Mouse (Mus musculus) heart, embryonic 16.5 days (tissue): Measurements from ENCODE around the gene Ccsap. TPM values are rescaled to one million over a fixed set of nuclear protein-coding genes. Genes with fewer than 3 reads are reported as not detected.
A peak's percentile ranks its signal among the peaks of the same experiment; 100 is the strongest.

Experiments
- ATAC-seq: fragments of 200-750 bp; cut with Nextera tagmentation; replicated peaks from 2 replicates; pipeline ENCODE4 v1.8.0; 2017; ENCODE audit warnings: moderate number of reproducible peaks; ENCODE audit not compliant: insufficient read depth, low FRiP score; ENCODE audit errors: extremely low read depth
- H3K27ac ChIP-seq: fragments of 300-500 bp; sonication (generic); 2 replicates; pipeline ENCODE4 v1.5.1; 2014; ENCODE audit warnings: mild to moderate bottlenecking, low read length, control low read depth, moderate library complexity
- H3K27me3 ChIP-seq: fragments of 300-500 bp; sonication (generic); 2 replicates; pipeline ENCODE4 v1.6.1; 2014; ENCODE audit warnings: low read length, mixed read lengths; ENCODE audit not compliant: control insufficient read depth, insufficient read depth
- H3K36me3 ChIP-seq: fragments of 300-500 bp; sonication (generic); 2 replicates; pipeline ENCODE4 v1.6.1; 2014; ENCODE audit not compliant: control insufficient read depth, insufficient read depth
- H3K4me1 ChIP-seq: fragments of 300-500 bp; sonication (generic); 2 replicates; pipeline ENCODE4 v1.6.1; 2014; ENCODE audit warnings: low read length, mixed read lengths; ENCODE audit not compliant: control insufficient read depth, insufficient read depth
- H3K4me2 ChIP-seq: fragments of 300-500 bp; sonication (generic); 2 replicates; pipeline ENCODE4 v1.6.1; 2014; ENCODE audit warnings: low read depth, mild to moderate bottlenecking, control low read depth, low read length
- H3K4me3 ChIP-seq: fragments of 300-500 bp; sonication (generic); 2 replicates; pipeline ENCODE4 v1.5.1; 2014; ENCODE audit warnings: mild to moderate bottlenecking, control low read depth, low read length
- H3K9ac ChIP-seq: fragments of 300-500 bp; sonication (generic); 2 replicates; pipeline ENCODE4 v1.6.1; 2014; ENCODE audit warnings: low read length, control low read depth
- H3K9me3 ChIP-seq: fragments of 300-500 bp; sonication (generic); replicated peaks from 2 replicates; pipeline ENCODE4 v1.6.1; 2016; ENCODE audit warnings: low read length; ENCODE audit not compliant: control insufficient read depth
- WGBS: fragments of 180-500 bp; shearing (Covaris S2); extraction: QIAGEN DNeasy Blood & Tissue Kit; methylation state at CpG from one replicate; pipeline ENCODE4 v1.1.7; 2014; 5-methylcytosine and 5-hydroxymethylcytosine counted together
- polyA plus RNA-seq: library from polyadenylated mRNA; unstranded; fragments of >200 nt; fragmentation: Nextera tagmentation; extraction: Ambion mirVana; gene quantifications from 2 replicates; pipeline ENCODE4 v1.2.1, GENCODE M21; 2015

Gene Ccsap
- polyA plus RNA-seq, 1 experiment from 2014 or later: 2.7 TPM

DNA sequence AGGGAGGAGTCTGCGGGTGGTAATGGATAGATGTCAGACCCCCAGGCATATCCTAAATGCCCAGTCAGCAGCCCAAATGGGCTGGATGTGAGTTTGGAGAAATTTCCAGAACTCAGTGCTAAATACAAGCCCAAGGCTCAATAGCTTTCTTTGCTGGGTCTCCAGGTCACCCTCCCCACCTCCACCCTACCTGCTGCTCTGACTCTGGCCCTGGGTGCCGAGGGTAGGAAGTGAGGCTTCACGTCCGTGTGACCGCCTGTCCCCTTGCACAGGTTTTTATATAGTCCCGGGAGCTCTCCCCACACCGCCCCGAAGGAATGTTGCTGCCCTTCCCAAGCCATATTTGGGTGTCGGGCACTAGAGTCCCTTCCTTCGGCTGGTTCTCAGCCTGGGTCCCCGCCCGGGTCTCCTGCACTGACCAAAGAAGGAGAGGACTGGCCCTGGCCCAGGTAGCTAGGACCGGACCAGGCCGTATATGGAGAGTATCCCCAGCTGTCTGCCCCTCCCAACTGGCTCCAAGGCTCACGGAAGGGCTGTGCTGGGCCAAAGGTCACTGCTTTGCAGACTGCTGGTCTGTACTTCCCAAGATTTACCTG, 34.6 kb upstream of the Ccsap start, which contains the start of gene Acta1:
TSS of gene Acta1 (minus strand) at position 250 of the 596 bp plus-strand sequence.
- ATAC-seq: no peak
- 10% methylated on average over 15 of the region's 15 CpGs for whole genome bisulfite sequencing
- peak within 1 kb of the TSS; percentile 19; the same call in 1 of the 2 replicates for H3K4me2 ChIP-seq

DNA sequence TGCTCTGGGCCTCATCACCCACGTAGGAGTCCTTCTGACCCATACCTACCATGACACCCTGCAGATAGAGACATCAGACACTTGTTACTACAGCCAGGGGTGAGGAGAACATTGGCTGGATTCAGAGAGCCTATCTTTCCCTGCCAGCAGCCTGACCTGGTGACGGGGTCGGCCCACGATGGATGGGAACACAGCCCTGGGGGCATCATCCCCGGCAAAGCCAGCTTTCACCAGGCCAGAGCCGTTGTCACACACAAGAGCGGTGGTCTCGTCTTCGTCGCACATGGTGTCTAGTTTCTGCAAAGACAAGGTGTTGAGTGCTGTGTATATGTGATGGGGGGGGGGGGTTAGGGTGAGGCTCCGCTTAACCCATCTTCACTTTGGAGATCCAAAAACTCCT, 33.4 kb upstream of the Ccsap start:
- Histone ChIP-seq H3K4me2 (no peak overlapping the region), H3K36me3 (no peaks in the 10 kb centered on the region), H3K9me3 (no peaks in the 10 kb centered on the region), H3K4me3 (no peak overlapping the region), H3K27ac (no peak overlapping the region), H3K4me1 (no peaks in the 10 kb centered on the region), H3K9ac (no peak overlapping the region), H3K27me3 (peaks cover 53% of the 10 kb centered on the region)
- WGBS: 57% methylated on average over 11 of the region's 11 CpGs
- ATAC-seq: no peak

More for the DNA sequence above, 34.6 kb upstream of the Ccsap start, which contains the start of gene Acta1:
- H3K4me3 ChIP-seq: no peak within 1 kb of the TSS
- H3K4me1 ChIP-seq: no peaks in the 10 kb centered on the region
- H3K27me3 ChIP-seq: peaks cover 53% of the 10 kb centered on the region
- no peaks in the 10 kb centered on the region for H3K36me3 ChIP-seq
- no peak within 1 kb of the TSS for H3K9ac ChIP-seq
- no peaks in the 10 kb centered on the region for H3K9me3 ChIP-seq
- no peak within 1 kb of the TSS for H3K27ac ChIP-seq

DNA sequence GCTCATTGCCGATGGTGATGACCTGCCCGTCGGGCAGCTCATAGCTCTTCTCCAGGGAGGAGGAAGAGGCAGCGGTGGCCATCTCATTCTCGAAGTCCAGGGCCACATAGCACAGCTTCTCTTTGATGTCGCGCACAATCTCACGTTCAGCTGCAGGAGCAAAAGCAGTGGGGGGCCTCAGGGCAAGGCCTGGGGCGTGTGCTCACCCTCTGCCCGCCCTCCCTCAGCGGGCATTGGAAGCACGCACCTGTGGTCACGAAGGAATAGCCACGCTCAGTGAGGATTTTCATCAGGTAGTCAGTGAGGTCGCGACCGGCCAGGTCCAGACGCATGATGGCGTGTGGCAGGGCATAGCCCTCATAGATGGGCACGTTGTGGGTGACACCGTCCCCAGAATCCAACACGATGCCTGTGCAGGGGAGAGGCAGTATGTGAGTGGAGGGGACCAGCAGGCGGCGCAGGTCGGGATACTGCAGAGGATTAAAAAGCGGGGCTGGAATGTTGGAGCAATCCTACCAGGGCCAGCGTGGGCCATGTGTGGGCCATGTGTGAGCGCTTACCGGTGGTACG, 32.7 kb upstream of the Ccsap start:
- Histone ChIP-seq H3K27ac (no peak overlapping the region), H3K27me3 (peaks cover 53% of the 10 kb centered on the region), H3K9ac (no peak overlapping the region), H3K9me3 (no peaks in the 10 kb centered on the region), H3K4me3 (no peak overlapping the region), H3K36me3 (no peaks in the 10 kb centered on the region), H3K4me1 (no peaks in the 10 kb centered on the region), H3K4me2 (no peak overlapping the region)
- 14% methylated on average over 30 of the region's 30 CpGs for WGBS
- ATAC-seq: no peak

DNA sequence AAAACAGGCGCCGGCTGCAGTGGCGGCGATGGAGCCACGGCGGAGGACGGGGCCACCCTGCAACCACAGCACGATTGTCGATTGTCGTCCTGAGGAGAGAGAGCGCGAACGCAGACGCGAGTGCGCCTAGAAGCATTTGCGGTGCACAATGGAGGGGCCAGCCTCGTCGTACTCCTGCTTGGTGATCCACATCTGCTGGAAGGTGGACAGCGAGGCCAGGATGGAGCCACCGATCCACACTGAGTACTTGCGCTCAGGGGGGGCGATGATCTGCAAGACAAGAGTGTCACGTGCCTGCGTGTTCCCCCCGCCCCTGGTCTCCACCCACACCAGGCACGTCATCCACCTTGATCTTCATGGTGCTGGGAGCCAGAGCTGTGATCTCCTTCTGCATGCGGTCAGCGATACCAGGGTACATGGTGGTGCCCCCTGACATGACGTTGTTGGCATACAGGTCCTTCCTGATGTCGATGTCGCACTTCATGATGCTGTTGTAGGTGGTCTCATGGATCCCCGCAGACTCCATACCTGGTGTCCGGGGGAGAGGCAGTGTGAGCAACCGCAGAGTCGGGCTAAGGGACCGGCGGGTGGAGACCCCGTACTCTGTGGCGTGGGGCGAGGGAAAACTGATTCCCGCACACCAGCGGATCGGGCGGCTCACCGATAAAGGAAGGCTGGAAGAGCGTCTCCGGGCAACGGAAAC, 32.0 kb upstream of the Ccsap start:
- peak overlapping the region; percentile 27 for H3K4me2 ChIP-seq
- H3K27me3 ChIP-seq: peaks cover 53% of the 10 kb centered on the region
- no peak overlapping the region for H3K9ac ChIP-seq
- ATAC-seq: no peak
- 0 out of 2 replicates have a peak overlapping the region, but pooled peaks have one; percentile 1 for H3K4me3 ChIP-seq
- H3K4me1 ChIP-seq: no peaks in the 10 kb centered on the region
- H3K36me3 ChIP-seq: no peaks in the 10 kb centered on the region
- H3K27ac ChIP-seq: no peak overlapping the region
- 7% methylated on average over 49 of the region's 49 CpGs for WGBS
- H3K9me3 ChIP-seq: no peaks in the 10 kb centered on the region

DNA sequence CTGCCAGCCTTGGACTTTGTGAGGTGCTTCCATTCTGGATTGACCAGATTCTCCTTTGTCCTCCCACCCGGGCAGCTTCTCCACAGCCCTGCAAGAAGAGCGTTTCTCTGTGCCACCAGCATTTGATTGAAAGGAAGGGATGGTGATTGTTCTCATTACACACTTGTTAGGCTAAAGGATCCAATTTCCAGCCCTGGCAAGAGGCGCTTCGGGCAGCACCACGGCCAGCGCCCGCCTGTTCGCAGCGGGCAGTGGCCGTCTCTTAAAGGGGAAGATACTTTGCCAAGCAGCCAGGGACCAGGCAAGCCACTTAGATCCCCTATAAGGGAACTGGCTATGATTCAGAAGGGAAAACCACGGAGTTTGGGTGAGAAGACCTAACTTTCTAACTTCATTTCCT, 31.3 kb upstream of the Ccsap start:
- no peaks in the 10 kb centered on the region for H3K4me1 ChIP-seq
- 2% methylated on average over 11 of the region's 11 CpGs for WGBS
- ATAC-seq: no peak; the same call in 1 of the 2 replicates
- H3K36me3 ChIP-seq: no peaks in the 10 kb centered on the region
- H3K4me2 ChIP-seq: no peak overlapping the region
- no peaks in the 10 kb centered on the region for H3K9me3 ChIP-seq
- H3K4me3 ChIP-seq: no peak overlapping the region
- H3K27me3 ChIP-seq: peaks cover 52% of the 10 kb centered on the region
- H3K9ac ChIP-seq: no peak overlapping the region
- H3K27ac ChIP-seq: no peak overlapping the region

DNA sequence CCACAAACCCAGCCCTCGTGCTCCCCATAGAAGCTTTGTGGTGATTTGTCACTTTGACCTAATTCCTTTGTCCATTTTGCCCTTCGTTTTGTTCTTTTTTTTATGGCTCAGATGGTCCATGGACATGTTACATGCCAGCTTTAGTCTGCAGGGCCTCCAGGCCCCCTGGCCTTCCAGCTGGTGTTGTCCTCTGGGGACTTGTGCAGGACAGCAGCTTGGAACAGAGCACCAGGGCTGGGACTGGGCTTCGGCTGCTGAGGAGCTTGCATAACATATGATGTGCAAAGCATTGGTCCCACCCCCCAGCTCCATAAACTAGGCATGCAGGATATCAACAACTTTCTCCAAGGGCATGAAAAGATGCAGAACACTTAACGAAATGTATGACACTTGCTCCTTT, 29.8 kb upstream of the Ccsap start:
- H3K4me1 ChIP-seq: peaks cover 4% of the 10 kb centered on the region; the same call in 1 of the 2 replicates
- no peak overlapping the region for H3K4me3 ChIP-seq
- no peak for ATAC-seq
- no peak overlapping the region for H3K4me2 ChIP-seq
- H3K36me3 ChIP-seq: no peaks in the 10 kb centered on the region
- H3K9me3 ChIP-seq: no peaks in the 10 kb centered on the region
- H3K27ac ChIP-seq: no peak overlapping the region
- H3K9ac ChIP-seq: no peak overlapping the region
- WGBS: 59% methylated on average over 4 of the region's 4 CpGs
- peaks cover 45% of the 10 kb centered on the region for H3K27me3 ChIP-seq

DNA sequence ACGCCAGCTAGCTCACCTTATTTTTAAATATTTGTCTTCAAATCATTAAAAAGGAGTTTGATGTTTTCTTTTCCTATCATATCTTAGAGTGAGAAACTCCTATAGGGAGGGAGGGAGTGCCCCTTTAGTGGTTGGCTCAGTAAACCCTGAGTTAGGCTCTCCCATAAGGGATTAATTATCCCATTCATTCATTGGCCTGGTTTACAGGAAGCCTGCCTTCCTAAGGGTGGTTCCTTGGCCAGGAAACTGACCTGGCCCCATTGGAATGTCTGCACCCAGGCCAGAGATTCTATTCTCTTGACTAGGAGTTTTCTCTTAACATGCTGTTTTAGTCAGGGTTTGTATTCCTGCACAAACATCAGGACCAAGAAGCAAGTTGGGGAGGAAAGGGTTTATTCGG, 27.9 kb upstream of the Ccsap start:
- Histone ChIP-seq H3K9ac (no peak overlapping the region), H3K36me3 (no peaks in the 10 kb centered on the region), H3K27ac (no peak overlapping the region), H3K4me3 (no peak overlapping the region), H3K9me3 (no peaks in the 10 kb centered on the region), H3K27me3 (peaks cover 27% of the 10 kb centered on the region), H3K4me2 (no peak overlapping the region), H3K4me1 (peaks cover 11% of the 10 kb centered on the region)
- WGBS: 83% methylated on average over 2 of the region's 2 CpGs
- no peak for ATAC-seq

DNA sequence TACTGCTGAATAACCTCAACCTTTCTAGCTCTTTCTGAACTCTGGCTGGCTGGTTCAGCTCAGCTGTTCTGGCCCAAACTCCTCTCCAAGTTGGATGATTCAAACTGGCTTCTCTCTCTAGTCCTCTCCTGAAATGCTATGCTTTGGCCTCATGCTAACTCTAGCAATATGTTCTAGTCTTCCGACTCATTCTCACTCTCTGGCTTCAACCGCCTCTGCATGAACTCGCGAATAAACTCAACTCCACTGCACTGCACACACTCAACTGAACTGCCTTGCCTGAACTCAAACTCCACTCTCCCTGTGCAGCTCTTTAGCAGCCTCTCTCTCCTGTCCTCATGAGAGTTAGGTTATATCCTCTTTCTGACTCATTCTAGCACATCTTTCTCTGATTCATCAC, 27.2 kb upstream of the Ccsap start:
- Histone ChIP-seq H3K36me3 (no peaks in the 10 kb centered on the region), H3K9ac (no peak overlapping the region), H3K4me2 (no peak overlapping the region), H3K4me3 (no peak overlapping the region), H3K27ac (no peak overlapping the region), H3K4me1 (peaks cover 11% of the 10 kb centered on the region), H3K27me3 (peaks cover 19% of the 10 kb centered on the region), H3K9me3 (no peaks in the 10 kb centered on the region)
- 90% methylated on average over 4 of the region's 4 CpGs for WGBS
- no peak for ATAC-seq
